In genomic region chr5:112382641-112383330, GRCm38 (mm10) we compare ENCODE assay signal across 9 mouse cellular contexts. TPM values are rescaled to one million over a fixed set of nuclear protein-coding genes. Genes with fewer than 3 reads are reported as not detected.
DNase-seq lines count a peak whose midpoint lies in the region; ATAC-seq and TF ChIP-seq lines count a peak whose summit lies in the region.
"Had no signal": no experiment of that assay in that cellular context is flagged by ENCODE, and none has a peak within 500 bp of the region (broad histone marks: within the 10 kb centered on the region; RNA-seq: fewer than 3 reads in every experiment).

No protein-coding gene starts in this region.

- whole genome bisulfite sequencing in lung, postnatal 0 days: 40% methylated on average over 16 of the region's 17 CpGs

- H3K27me3 ChIP-seq in lung, postnatal 0 days (replicated peaks; ENCODE audit: insufficient read depth, low read length): no peaks in the 10 kb centered on the region

- H3K4me1 ChIP-seq in brown adipose tissue, adult 24 weeks (ENCODE audit: control insufficient read depth, insufficient read depth, insufficient read length, low read length): peaks cover 5% of the 10 kb centered on the region; the same call in 1 of the 2 replicates
- no peaks in the 10 kb centered on the region for H3K4me1 ChIP-seq in lung, postnatal 0 days (ENCODE audit: insufficient read depth, low read depth, low read length)

- H3K27ac ChIP-seq in brown adipose tissue, adult 24 weeks (replicated peaks; ENCODE audit: low read depth, low read length): peak overlapping the region; percentile 10; the same call in 1 of the 2 replicates
- no peak overlapping the region for H3K27ac ChIP-seq in lung, postnatal 0 days (ENCODE audit: low read length)

- H3K4me3 ChIP-seq in brown adipose tissue, adult 24 weeks (ENCODE audit: insufficient read depth, low read depth, low read length): no peak overlapping the region
- no peak overlapping the region for H3K4me3 ChIP-seq in lung, postnatal 0 days (ENCODE audit: low read depth, low read length)

- DNase-seq in left cerebral cortex, adult 18-20 months (ENCODE audit: low spot score in 2 of 2): peak; percentile 59 to 68
- DNase-seq in left cerebral cortex, adult 11 months (ENCODE audit: low spot score): no peak
- peak; percentile 27 to 57 for DNase-seq in gastrocnemius, postnatal 36 days
- DNase-seq in lung, postnatal 0 days (ENCODE audit: low spot score): peak; percentile 85
- no peak for DNase-seq in embryo, embryonic 10.5 days (ENCODE audit: low spot score)
- DNase-seq in kidney, adult 11 months: no peak
- DNase-seq in thymus, postnatal 36 days: no peak

- no peaks in the 10 kb centered on the region for H3K36me3 ChIP-seq in lung, postnatal 0 days (ENCODE audit: insufficient read depth, low read length)

- H3K9me3 ChIP-seq in lung, postnatal 0 days (ENCODE audit: low read length): no peaks in the 10 kb centered on the region

- H3K9ac ChIP-seq in lung, postnatal 0 days (replicated peaks; ENCODE audit: low read depth): no peak overlapping the region

- TF ChIP-seq EP300 in lung, postnatal 0 days (IDR thresholded peaks at IDR 0.05): no peak

- intact Hi-C loops in gastrocnemius, postnatal 36 days (cut with DNase I): no loop called here

- peak; percentile 89 for ATAC-seq in lung, postnatal 0 days

- H3K4me2 ChIP-seq in lung, postnatal 0 days (replicated peaks; ENCODE audit: low read depth, low read length): no peak overlapping the region

- TF ChIP-seq CTCF in lung, postnatal 0 days (IDR thresholded peaks at IDR 0.05): no peak

RNA-seq across cellular contexts. Expression of gene Asphd2, which starts 11.9 kb away (rescaled TPM):
- total RNA-seq in left cerebral cortex, adult 18-20 months (2021): 100 to 1,000 TPM; 179 to 194 TPM
- polyA plus RNA-seq in brown adipose tissue, adult 24 weeks (2012; ENCODE audit: insufficient read depth, insufficient read length, missing spikeins): 1.0 and 1.5 TPM in 2 replicates
- total RNA-seq in gastrocnemius, postnatal 36 days (2021): under 1 TPM; 0.36 to 0.74 TPM
- polyA plus RNA-seq in lung, postnatal 0 days (2015; fragmentation: Nextera tagmentation; extraction: Ambion mirVana): 1.9 and 2.0 TPM in 2 replicates

RNA-seq across cellular contexts. Expression of gene Gm6583, which starts 27.0 kb away (rescaled TPM):
- total RNA-seq in left cerebral cortex, adult 18-20 months (2021): not detected
- polyA plus RNA-seq in brown adipose tissue, adult 24 weeks (2012; ENCODE audit: insufficient read depth, insufficient read length, missing spikeins): not detected in 2 replicates
- total RNA-seq in gastrocnemius, postnatal 36 days (2021): not detected
- polyA plus RNA-seq in lung, postnatal 0 days (2015; fragmentation: Nextera tagmentation; extraction: Ambion mirVana): 0.25 and 0.31 TPM in 2 replicates
- polyA plus RNA-seq: heart, embryonic 14.5 days had no signal

RNA-seq across cellular contexts. Expression of gene Hps4, which starts 39.9 kb away (rescaled TPM):
- 10 to 100 TPM; 26.0 to 33.1 TPM for total RNA-seq in left cerebral cortex, adult 18-20 months (2021)
- polyA plus RNA-seq in brown adipose tissue, adult 24 weeks (2012; ENCODE audit: insufficient read depth, insufficient read length, missing spikeins): 8.0 and 11.9 TPM in 2 replicates
- 1 to 10 TPM; 3.8 to 4.2 TPM for total RNA-seq in gastrocnemius, postnatal 36 days (2021)
- 19.7 and 22.1 TPM in 2 replicates for polyA plus RNA-seq in lung, postnatal 0 days (2015; fragmentation: Nextera tagmentation; extraction: Ambion mirVana)

RNA-seq across cellular contexts. Expression of gene Srrd, which starts 39.9 kb away (rescaled TPM):
- 10 to 100 TPM; 19.2 to 23.7 TPM for total RNA-seq in left cerebral cortex, adult 18-20 months (2021)
- 8.3 and 14.3 TPM in 2 replicates for polyA plus RNA-seq in brown adipose tissue, adult 24 weeks (2012; ENCODE audit: insufficient read depth, insufficient read length, missing spikeins)
- total RNA-seq in gastrocnemius, postnatal 36 days (2021): 1 to 10 TPM; 2.8 to 3.4 TPM
- 21.3 and 21.9 TPM in 2 replicates for polyA plus RNA-seq in lung, postnatal 0 days (2015; fragmentation: Nextera tagmentation; extraction: Ambion mirVana)

RNA-seq across cellular contexts. Expression of gene Tfip11, which starts 56.6 kb away (rescaled TPM):
- 10 to 100 TPM; 40.6 to 45.7 TPM for total RNA-seq in left cerebral cortex, adult 18-20 months (2021)
- polyA plus RNA-seq in brown adipose tissue, adult 24 weeks (2012; ENCODE audit: insufficient read depth, insufficient read length, missing spikeins): 9.5 and 9.8 TPM in 2 replicates
- total RNA-seq in gastrocnemius, postnatal 36 days (2021): 10 to 100 TPM; 12.0 to 12.4 TPM
- polyA plus RNA-seq in lung, postnatal 0 days (2015; fragmentation: Nextera tagmentation; extraction: Ambion mirVana): 16.0 and 16.7 TPM in 2 replicates

Comparison
In these comparisons a context has a peak if more than half of its experiments do, and no peak if none do; other contexts are left out.
1. DNase-seq: peak in left cerebral cortex, adult 18-20 months (2 of 2), gastrocnemius, postnatal 36 days (2 of 2) and lung, postnatal 0 days (single experiment); none in left cerebral cortex, adult 11 months (single experiment), embryo, embryonic 10.5 days (single experiment), kidney, adult 11 months (single experiment) and thymus, postnatal 36 days (0 of 2).
2. RNA of gene Asphd2, which starts 11.9 kb away (total RNA-seq): 179 to 194 TPM in left cerebral cortex, adult 18-20 months; 0.36 to 0.74 TPM in gastrocnemius, postnatal 36 days; every median in the first group is over 100 times any median in the second.
3. RNA of gene Hps4, which starts 39.9 kb away (total RNA-seq): 26.0 to 33.1 TPM in left cerebral cortex, adult 18-20 months; 3.8 to 4.2 TPM in gastrocnemius, postnatal 36 days; every median in the first group is over 4 times any median in the second.